Mouse (Mus musculus) splenic B cell, adult 2 months (primary cell): ENCODE results near the gene 2210016F16Rik.
"Not testable (repeated sequence)": the region's sequence is repeated elsewhere in the genome, so short reads cannot be mapped to it uniquely, and the experiment has no call there.

Experiments
- DNase-seq: peaks from one replicate; pipeline ENCODE4 v3.0.0-alpha.2; 2011; ENCODE audit warnings: low read depth, low spot score
- H3K27me3 ChIP-seq: 2 replicates; pipeline ENCODE4 v1.6.1; 2012; ENCODE audit warnings: mild to moderate bottlenecking, low read length, moderate library complexity, mixed read lengths; ENCODE audit not compliant: control insufficient read depth, poor library complexity, insufficient read depth, severe bottlenecking
- H3K36me3 ChIP-seq: 2 replicates; pipeline ENCODE4 v1.6.1; 2012; ENCODE audit warnings: mild to moderate bottlenecking, low read length, moderate library complexity, mixed read lengths; ENCODE audit not compliant: control insufficient read depth, poor library complexity, insufficient read depth, severe bottlenecking

Gene 2210016F16Rik

DNA sequence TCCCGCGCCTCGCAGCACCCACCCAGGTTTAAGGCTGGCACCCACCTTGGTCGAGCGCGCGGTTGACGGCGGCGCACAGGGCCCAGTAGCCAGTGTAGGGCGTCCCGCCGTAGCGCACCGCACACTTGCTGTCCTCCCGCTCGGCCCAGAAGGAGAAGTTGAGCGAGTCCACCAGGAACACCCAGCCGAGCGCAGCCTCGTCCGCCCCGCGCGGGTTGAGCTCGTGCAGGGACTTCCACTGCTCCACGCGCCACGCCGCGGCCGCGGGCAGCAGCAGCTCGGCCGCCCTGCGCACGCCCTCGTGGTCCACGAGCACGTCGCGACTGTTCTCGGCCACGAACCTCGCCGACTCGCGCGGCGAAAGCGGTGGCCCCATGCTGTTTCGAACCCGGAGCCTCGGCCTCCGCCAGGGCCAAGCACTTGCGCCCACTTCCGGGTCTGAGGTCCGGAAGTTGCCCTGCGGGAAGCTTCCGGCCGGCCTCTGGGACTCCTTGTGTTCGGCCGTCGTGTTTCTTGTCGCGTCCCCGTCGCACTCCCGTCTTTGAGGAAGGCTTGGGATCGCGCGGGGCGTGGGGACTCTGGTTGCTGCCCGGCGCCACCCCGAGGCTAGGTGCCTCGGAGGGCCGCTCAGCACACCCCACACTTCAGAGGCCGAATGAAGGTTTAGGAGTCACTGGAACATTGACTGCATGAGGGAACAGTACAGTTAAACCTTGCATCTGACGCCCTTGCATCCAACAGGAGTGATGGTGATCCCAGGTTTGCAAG is at the start of gene 2210016F16Rik:
TSS of gene 2210016F16Rik (minus strand) at position 447 of the 768 bp plus-strand sequence.
- H3K27me3 ChIP-seq = no peaks in the 10 kb centered on the region
- peaks cover 8% of the 10 kb centered on the region for H3K36me3 ChIP-seq
- peak; percentile 61 for DNase-seq

DNA sequence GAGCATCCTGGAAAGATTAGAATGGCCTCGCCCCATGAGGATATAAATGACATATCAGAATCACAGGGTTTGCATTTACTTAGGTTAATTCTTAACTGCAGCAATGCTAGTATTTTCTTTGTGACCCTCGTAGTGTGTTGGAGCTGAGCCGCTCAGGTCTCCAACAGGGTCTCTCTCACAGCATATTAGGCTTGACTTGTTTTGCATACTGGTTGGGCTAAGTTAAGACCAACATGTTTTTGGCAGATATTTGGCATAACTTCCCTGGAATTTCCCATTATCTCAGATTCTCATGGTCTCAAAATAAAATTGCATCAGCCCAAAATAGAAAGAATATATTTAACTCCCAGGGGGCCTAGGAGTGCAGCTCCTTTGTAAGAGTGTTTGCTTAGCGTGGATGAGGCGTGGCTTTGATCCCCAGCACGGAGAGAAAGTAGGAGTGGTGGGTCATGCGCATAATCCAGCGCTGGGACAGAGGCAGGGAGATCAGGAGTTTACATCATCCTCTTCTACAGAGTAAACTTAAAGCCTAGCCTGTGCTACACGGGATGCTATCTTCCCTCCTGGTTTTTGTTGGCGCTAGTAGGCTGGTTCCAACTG is 38.1 kb upstream of the 2210016F16Rik start:
- Histone ChIP-seq H3K27me3 (no peaks in the 10 kb centered on the region), H3K36me3 (no peaks in the 10 kb centered on the region)
- DNase-seq = no peak

DNA sequence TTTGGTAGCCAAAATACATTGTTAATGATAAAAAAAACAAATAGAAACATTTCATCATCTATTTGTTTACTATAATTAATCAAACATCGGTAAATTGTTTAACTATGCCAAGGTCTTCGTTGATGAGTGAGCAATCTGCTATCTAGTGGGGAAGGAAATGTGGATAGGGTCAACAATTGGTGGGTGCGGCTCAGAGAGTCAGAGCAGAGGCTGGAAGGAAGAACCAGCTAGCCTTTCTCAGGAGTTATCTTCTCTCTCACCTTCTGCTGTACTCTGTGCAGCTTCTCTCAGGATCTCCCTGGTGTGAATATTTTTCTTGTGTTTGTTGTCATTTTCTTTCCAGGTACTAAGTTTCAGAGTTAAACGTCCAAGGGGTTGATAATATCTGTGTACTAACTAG is 37.2 kb upstream of the 2210016F16Rik start:
- Histone ChIP-seq H3K36me3 (no peaks in the 10 kb centered on the region), H3K27me3 (no peaks in the 10 kb centered on the region)
- no peak for DNase-seq

DNA sequence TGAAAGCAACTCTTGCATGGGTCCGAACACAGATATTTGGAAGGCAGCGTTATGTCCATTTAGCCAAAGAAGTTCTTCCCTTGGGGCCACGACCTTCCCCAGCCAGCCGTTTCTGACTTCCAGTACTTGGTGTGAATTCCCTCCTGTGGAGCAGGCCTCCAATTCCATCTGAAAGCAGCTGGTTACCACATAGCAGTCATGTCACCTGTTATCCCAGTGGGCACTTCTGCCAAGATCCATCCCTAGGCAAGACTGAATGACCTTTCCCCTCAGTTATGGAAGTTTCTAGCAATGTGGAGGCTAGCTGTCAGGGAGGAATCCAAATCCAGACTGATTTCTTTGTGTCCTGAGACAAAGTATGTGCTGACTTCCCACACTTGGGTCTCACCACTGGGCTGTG is 36.0 kb upstream of the 2210016F16Rik start:
- DNase-seq = no peak
- no peaks in the 10 kb centered on the region for H3K27me3 ChIP-seq
- no peaks in the 10 kb centered on the region for H3K36me3 ChIP-seq

DNA sequence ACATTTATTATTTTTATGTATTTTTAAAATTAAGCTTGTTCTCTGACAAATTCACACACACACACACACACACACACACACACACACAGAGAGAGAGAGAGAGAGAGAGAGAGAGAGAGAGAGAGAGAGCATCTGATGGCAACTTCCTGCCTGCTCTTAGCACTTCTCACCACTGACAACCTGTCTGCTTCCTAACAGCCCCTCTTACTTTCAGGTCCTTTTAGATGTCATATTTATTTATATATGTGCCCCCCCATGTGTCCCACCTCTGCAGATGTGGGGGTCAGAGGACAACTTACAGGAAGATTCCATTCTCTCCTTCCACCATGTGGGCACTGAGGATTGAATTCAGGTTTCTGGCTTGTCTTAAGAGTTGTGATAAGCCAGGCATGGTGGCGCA is 34.2 kb upstream of the 2210016F16Rik start:
- H3K27me3 ChIP-seq = no peaks in the 10 kb centered on the region

DNA sequence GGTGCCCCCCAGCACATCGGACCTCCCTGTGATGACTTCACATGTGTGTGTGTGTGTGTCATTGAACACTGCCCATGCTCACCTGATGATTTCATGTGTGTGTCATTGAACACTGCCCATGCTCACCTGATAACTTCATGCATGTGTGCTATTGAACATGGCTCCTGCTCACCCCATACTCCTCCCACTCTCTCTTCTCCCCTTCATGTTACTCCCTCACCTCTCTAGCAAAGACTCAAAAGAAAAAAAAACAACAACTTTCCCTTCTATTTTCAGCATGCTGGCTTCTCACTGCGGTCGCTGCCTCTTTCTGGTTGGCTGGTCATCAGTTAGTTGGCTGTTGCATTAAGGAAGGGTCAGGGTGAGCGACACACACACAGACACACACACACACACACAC is 33.6 kb upstream of the 2210016F16Rik start:
- H3K36me3 ChIP-seq = no peaks in the 10 kb centered on the region
- DNase-seq = peak; percentile 63
- H3K27me3 ChIP-seq = no peaks in the 10 kb centered on the region

More for the DNA sequence above, 34.2 kb upstream of the 2210016F16Rik start:
- DNase-seq = peak; percentile 50
- H3K36me3 ChIP-seq = no peaks in the 10 kb centered on the region

DNA sequence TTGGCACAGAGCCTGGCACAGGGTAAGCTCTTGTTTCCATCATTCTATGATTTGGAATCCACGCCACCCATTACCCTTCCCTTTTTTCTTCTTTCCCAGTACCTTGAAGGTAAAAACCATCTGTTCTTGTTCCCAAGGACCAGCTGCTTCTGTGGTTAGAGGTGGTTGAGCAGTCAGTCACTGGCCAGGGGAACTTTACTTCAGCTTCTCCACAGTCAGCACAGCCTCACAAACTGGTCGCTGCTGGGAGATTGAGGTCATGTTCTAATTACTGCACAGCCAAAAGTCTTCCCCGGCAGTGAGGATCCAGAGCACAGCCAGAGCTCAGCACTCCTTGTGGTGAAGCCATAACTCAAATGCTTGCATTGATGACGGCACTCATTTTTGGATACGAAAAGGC is 30.8 kb upstream of the 2210016F16Rik start:
- H3K36me3 ChIP-seq = no peaks in the 10 kb centered on the region
- DNase-seq = no peak

DNA sequence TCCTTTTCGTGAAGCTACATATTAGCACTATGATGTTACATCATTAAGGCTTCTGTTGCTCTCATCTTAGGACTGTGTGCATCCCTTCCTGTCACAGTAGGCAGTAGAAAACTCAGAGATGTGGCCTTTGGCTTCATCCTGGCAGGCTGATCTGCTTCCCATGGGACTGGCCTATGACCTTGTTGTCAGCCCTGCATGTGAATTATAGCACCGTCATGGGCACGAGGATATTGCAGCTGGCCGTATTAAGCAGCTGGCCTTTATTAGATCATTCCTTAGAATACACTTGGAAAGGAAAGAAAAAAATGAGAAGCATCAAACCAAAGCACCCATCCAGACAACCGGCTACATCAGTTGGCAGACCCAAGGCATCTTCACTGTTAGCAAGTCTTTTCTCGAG is 30.3 kb upstream of the 2210016F16Rik start:
- DNase-seq = no peak
- H3K36me3 ChIP-seq = no peaks in the 10 kb centered on the region
- no peaks in the 10 kb centered on the region for H3K27me3 ChIP-seq

More for the DNA sequence above, 30.8 kb upstream of the 2210016F16Rik start:
- H3K27me3 ChIP-seq = no peaks in the 10 kb centered on the region

DNA sequence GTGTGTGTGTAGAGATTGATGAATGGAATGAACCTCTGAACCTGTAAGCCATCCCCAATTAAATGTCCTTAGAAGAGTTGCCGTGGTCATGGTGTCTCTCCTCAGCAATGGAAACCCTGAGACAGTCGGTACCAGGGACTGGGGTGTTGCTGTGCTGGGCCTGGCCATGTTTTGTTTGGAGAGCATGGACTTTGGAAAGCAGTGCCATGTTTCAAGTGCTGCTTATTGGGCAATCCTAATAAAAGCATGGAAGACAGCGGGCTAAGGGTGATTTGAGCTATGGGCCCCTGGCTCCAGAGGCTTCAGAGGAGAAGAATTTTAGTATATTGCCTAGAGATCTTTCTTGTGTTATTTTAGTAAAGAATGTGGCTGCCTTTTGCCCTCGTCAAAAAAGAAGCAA is 26.0 kb upstream of the 2210016F16Rik start:
- H3K27me3 ChIP-seq = no peaks in the 10 kb centered on the region
- no peaks in the 10 kb centered on the region; the same call in 1 of the 2 replicates for H3K36me3 ChIP-seq
- DNase-seq = no peak

DNA sequence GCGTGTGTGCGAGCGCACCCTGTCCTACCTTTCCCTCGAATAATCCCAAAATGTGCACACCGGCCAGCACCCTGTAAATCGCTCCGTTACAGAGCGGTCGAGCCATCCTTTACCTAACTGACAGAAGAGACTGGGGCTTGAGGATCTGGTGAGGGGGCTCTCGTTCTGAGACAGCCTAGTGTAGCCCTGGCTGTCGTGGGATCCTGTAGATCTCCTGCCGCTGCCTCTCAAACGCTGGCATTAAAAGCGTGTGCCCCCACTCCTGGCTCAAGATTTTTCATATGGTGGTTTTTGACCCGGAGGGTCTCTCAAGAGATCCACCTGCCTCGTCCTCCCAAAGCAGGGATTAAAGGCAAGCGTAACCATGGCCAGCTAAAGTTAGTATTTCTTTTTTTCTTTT is 18.2 kb upstream of the 2210016F16Rik start, which contains the start of gene Hnrnpk:
TSS of gene Hnrnpk (minus strand) at position 101 of the 400 bp plus-strand sequence.
- not testable (repeated sequence) for DNase-seq, H3K36me3 ChIP-seq, H3K27me3 ChIP-seq

DNA sequence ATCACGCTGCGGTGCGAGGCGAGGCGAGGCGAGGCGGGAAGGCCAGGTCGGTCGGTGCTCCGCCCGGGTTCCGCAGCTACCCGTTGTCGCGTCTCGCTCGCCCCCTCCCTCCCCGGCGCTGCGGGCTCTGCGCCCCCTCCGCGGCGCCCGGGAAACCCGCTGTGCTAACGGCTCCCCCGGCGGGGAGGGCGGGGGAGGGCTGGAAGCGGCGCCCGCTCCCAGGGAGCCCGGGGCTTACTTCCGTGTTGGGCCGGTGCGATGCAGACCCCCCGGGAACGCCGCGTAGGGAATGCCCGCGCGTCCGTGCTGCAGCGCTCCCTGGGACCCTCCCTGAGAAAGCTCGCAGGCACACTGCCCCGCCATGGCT is 17.7 kb upstream of the 2210016F16Rik start:
- no peaks in the 10 kb centered on the region for H3K27me3 ChIP-seq
- H3K36me3 ChIP-seq = peaks cover 5% of the 10 kb centered on the region
- DNase-seq = no peak

DNA sequence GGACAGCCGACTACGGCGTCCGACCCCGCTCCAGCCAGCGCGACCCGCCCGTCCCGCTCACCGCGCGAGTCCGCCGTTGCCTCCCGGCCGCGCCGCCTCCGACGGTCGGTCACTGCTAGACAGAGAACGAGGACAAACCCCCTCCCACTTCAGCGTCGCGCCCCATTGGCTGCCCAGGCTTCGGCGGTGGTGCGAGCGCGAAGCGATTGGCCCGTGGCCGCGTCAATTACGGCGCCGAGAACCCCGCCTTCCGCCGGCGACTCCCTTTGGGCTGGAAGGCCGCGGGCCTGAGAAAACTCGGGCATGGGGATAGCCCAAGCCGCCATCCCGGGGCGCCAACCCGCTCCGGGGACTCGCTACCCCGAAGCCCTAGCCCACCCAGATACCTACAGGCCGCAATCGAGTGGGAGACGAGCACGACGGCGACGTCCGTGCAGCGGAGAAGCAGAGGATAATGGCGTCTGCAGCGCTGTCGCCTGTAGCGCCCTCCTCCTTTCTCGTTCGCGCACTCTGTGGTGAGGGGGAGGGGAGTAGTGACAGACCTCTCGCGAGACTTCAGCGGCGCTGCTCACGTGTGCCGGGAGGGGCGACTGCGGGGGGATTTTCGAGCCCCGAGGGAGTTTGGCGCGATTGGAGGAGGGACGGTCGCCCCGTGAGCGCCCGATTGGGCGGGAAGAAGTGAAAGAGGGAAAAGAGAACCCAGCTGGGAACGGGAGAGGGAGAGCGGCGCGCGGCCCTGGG is 17.1 kb upstream of the 2210016F16Rik start, which contains the start of gene Rmi1:
TSS of gene Rmi1 (plus strand) at position 246 of the 741 bp plus-strand sequence.
- H3K36me3 ChIP-seq = peaks cover 10% of the 10 kb centered on the region
- peak; percentile 99 for DNase-seq
- H3K27me3 ChIP-seq = no peaks in the 10 kb centered on the region

DNA sequence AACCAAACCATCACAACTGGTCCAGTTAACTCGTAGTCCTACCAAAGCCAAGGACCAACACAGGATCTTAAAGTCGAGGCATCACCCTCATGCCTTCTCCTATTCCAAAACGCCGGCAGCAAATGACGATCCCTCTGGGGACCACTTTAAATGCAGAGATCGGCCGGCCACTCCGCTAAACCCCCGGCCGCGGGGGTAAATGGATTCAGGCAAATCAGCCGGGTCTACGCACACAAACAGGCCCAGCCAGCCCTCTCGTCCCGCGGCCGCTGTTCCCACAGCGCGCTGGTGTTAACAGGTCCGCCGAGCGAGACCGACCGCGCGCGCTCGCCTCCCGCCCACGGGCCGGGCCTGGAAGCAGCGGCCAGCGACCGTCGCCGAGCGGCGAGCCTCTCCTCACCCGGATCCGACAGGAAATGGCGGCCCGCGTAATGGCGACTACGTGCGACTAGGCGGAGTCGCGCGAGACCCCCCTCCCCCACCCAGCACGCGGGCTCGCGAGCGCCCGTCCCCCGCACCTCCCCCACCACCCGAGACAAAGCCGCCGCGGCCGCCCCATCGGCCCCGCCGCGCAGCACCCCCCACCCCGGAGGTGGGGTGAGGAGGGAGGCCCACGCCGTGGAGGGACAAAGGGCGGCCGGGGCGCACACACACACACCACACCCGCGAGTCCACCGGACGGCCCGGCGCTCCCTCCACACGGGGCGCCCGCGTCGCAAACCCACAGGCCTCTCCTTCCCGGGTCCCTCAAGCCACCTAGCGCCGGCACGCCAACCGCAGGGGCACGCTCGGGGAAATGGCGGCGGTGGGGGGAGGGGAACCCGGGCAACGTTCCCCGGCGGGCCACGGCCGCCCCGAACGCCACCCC is 16.3 kb upstream of the 2210016F16Rik start:
- Histone ChIP-seq H3K27me3 (no peaks in the 10 kb centered on the region), H3K36me3 (peaks cover 13% of the 10 kb centered on the region)
- DNase-seq = peak; percentile 87

DNA sequence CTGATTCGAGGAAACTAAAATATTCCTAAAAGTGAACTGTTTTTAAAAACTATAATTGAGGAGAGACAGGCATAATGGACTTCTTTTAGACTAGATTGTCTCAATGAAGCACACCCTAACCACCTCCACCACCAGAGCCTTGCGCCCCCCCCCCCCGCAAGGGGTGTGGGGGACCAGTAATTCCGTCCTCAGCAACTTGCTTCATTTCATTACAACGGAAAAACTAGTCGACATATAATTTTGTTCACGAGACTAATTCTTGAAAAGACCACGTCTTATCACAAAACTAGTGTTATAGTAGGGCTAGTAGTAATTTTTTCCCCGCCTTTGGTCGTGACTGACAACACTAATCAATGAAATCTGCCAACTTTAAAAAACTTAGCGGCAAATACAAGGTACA is 15.6 kb upstream of the 2210016F16Rik start:
- Histone ChIP-seq H3K27me3 (no peaks in the 10 kb centered on the region), H3K36me3 (peaks cover 17% of the 10 kb centered on the region)
- peak; percentile 30 for DNase-seq
